Mouse (Mus musculus): ENCODE results near the gene Gm20509.

DNA sequence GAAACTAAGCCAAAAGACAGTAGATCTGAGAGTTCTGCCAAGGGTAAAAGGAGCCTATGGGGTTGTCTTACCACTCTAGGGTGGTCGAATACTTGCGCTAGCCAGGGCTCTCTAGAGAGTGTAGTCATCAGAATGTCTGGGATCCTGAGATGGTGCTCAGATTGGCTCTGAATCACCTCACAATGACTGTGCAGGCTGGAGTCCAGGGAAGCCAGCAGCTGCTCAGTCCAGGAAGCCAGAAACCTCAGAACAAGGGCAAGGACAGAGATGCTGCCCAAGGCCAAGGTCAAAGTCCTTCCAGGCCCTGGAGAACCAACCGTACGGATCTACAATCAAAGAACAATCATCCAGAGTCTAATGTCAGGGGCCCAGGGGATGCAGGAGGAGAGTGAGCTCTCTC lies 63.4 kb downstream of the Gm20509 start:
- TF ChIP-seq POLR2A (IDR thresholded peaks at IDR 0.05; ENCODE audit: control insufficient read depth, low read depth, low read length), result no peak
- TF ChIP-seq CTCF (IDR thresholded peaks at IDR 0.05; ENCODE audit: control insufficient read depth, insufficient read depth, insufficient replicate concordance, low read depth, low read length), result no peak
